Mouse (Mus musculus) bone marrow, adult 2 months (tissue): ENCODE measurements at regions not wholly inside any gene's neighbourhood (a gene's known extent, or its start where the extent isn't known, plus 50 kb on each side); places are given as distances from the start of the nearest gene placed in this dataset.

Source experiments
- CTCF ChIP-seq: fragments of 200-500 bp; IDR thresholded peaks from 2 replicates; pipeline ENCODE4 v1.5.1; 2011; ENCODE audit warnings: low read length, control low read depth; ENCODE audit not compliant: control insufficient read depth, insufficient read depth
- POLR2A ChIP-seq: fragments of 200-500 bp; IDR thresholded peaks from 2 replicates; pipeline ENCODE4 v1.6.1; 2011; ENCODE audit warnings: low read depth, mild to moderate bottlenecking, control low read depth, low read length, borderline replicate concordance; ENCODE audit not compliant: control insufficient read depth

- TF ChIP-seq POLR2A, result no peak
- TF ChIP-seq CTCF, result no peak
These were observed 494.1 kb upstream of the Klf6 start for GRCm38 (mm10) chr13:5367058-5367797.
